Mouse (Mus musculus) embryo, embryonic 10 days (tissue): ENCODE measurements around the gene Sec63.

Experiments
- DNase-seq: peaks from one replicate; pipeline ENCODE4 v3.0.0-alpha.2; 2015; ENCODE audit warnings: low spot score

Gene Sec63

GRCm38 (mm10) chr10:42863621-42864391 is 102.5 kb downstream of the Sec63 start:
- no peak for DNase-seq

GRCm38 (mm10) chr10:42864696-42865095 is 103.4 kb downstream of the Sec63 start:
- DNase-seq = peak; percentile 19

DNA sequence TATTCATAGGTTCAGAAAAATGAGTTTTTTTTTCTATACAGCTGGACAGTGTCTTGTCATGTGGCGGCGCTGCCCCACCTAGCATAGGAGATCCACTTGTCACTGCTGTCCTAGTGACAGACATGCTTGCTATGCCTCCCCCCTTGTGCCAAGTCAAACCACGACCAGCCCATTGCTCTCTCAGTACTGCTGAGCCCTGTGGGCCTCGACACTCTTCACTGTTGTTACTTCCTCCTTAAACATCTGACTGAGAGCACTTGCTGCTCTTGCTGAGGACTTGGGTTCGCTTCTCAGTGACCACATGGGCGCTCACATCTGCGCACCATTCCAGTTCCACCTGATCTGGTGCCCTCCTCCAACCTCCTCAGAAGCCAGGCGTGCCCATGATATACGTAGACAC is 107.1 kb downstream of the Sec63 start:
- no peak for DNase-seq

GRCm38 (mm10) chr10:42869467-42869866 is 108.2 kb downstream of the Sec63 start:
- no peak for DNase-seq

DNA sequence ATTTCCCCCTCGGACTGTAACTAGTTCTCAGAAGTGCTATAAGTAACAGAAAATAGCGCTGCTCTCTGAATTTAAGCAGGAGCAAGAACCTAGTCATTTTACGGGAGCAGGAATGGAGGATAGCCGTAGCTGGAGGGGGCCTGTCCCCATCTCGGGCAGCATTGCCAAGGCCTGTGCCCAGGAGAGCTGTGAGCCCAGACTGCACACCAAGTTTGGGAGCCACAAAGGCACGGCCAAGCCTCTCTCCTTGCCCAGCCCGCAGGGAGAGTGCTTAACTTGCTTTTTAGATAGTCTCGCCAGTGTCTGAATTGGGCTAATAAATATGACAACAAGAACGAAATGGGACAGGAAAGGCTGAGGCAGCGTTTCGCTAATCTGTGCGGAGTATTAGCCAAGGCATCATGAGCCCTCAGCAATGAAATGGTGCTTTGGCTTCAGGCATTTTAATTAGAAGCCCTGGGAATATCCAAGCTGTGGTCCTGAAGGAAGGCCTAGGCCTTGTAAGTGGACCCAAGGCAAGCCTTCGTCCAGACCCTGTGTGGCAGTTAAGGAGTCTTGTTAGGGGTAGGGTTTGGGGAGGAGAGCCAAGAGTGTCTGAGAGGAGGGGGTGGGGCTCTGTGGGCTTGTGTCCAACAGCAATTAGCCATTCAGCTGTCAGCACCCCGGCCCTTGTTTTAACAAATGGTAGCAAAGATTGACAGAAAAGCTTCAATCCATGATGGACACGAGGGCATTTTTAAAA is 111.1 kb downstream of the Sec63 start:
- DNase-seq = no peak

- DNase-seq = no peak
Measured at GRCm38 (mm10) chr10:42873077-42873595, 111.8 kb downstream of the Sec63 start.

GRCm38 (mm10) chr10:42876172-42876571 is 114.9 kb downstream of the Sec63 start:
- no peak for DNase-seq

- DNase-seq = no peak
Measured at GRCm38 (mm10) chr10:42879269-42879681, 118.0 kb downstream of the Sec63 start.

DNA sequence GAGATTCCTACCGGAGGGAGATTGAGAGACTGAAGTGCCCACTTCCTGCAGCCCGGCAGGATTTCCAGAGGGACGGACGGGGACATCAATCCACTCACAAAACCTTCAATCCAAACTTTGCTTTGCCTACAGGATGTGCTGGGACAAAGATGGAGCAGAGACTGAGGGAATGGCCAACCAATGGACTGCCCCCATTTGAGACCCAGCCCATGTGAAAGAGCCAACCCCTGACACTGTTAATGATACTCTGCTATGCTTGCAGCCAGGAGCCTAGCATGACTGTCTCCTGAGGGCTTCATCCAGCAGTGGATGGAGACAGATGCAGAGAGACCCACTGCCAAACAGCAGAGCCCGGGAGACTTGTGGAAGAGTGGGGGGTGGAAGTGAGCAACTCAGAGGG is 118.4 kb downstream of the Sec63 start:
- DNase-seq = no peak
